Mouse (Mus musculus) left cerebral cortex, adult 2 months (tissue): ENCODE data around the gene Serac1. TPM values are rescaled to one million over a fixed set of nuclear protein-coding genes. Genes with fewer than 3 reads are reported as not detected.

Experiments
- DNase-seq, 2 experiments: peaks; one replicate each; pipeline ENCODE4 v3.0.0; 2021 to 2022; ENCODE audit warnings: low spot score in 2 of 2, mixed read lengths in 1 of 2; ENCODE audit errors: extremely low spot score in 1 of 2
- H3K27ac ChIP-seq: fragments of 200-600 bp; 2 replicates; pipeline ENCODE4 v1.8.1; 2022
- H3K4me3 ChIP-seq: fragments of 200-600 bp; 2 replicates; pipeline ENCODE4 v1.8.1; 2022
- CTCF ChIP-seq: fragments of 200-600 bp; IDR thresholded peaks from 2 replicates; pipeline ENCODE4 v1.8.1; 2022; ENCODE audit warnings: antibody characterized with exemption, mild to moderate bottlenecking, moderate library complexity
- intact Hi-C: fragments of 180-260 bp; cut with DNase I; formaldehyde crosslinking; loops from one replicate; pipeline ENCODE4 v1.15.1; 2025
- long read RNA-seq, 2 experiments: library from polyadenylated mRNA; stranded (forward); transcript quantifications; one replicate each; pipeline ENCODE4 v2.0.0; 2021; ENCODE audit warnings: borderline mapping rate in 2 of 2
- total RNA-seq, 2 experiments: library from RNA; stranded (reverse); gene quantifications; 2 replicates each; pipeline ENCODE4 v1.2.3; 2021

Serac1 gene
- total RNA-seq: 10 to 100 TPM; 17.5 to 17.7 TPM
- long read RNA-seq, experiment 1, full-length matches to known transcripts: 9 of 17 reads
- long read RNA-seq, experiment 1, partial matches to known transcripts: 0 of 17 reads
- long read RNA-seq, experiment 1, other reads (novel, unspliced or antisense): 8 of 17 reads
- long read RNA-seq, experiment 2, full-length matches to known transcripts: 9 of 20 reads
- long read RNA-seq, experiment 2, partial matches to known transcripts: 2 of 20 reads
- long read RNA-seq, experiment 2, other reads (novel, unspliced or antisense): 9 of 20 reads

DNA sequence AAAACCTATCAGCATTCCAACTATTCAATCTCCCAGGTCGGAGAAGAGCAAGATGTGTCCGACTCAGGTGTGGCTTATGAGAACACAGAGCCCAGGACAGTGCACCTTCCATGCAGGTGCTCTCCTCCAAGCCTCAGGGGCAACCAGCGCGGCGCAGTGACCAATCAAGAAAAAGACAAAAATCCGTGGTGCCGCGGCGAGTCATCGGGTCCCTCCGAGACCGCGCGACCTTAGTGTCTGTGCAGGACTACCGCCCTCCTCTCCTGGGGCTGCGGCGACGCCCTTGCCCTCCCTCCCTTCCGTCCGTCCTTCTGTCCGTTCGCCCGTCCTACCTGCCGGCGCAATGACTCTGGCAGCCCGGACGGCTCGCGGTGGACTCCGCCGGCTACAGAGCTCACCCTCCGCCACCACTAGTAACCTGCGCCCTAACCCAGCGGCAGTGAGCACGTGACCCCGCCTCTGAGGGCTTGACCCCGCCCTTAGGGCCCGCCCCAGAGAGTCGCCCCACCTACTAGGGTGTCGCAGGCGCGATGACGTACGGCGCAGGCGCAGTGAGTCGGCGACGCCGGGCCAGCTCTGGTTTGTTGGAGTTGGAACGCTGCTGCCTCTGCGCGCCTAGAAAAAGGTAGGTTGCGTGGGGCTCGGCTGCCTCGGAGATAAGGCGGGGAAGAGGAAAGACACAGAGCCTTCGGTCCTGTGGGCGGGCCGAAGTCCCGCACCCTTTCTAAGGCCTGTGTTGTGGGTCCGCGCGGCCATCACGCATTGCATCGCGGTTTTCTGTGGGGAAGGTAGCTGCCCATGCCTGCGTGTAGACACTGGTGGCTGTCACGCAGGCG, at the start of gene Serac1, which contains the start of gene Gtf2h5:
Gene Serac1, minus strand, starts transcription at position 455 of the 836 bp plus-strand sequence.
Gene Gtf2h5, plus strand, starts transcription at position 500 of the 836 bp plus-strand sequence.
- DNase-seq: peak; percentile 98 to 99
- intact Hi-C loops: no loop called here

GRCm38 (mm10) chr17:6128039-6128438, 48.5 kb upstream of the Serac1 start:
- Histone ChIP-seq H3K27ac (no peak overlapping the region), H3K4me3 (no peak overlapping the region)
- DNase-seq: no peak
- intact Hi-C loops: no loop called here
- no peak for TF ChIP-seq CTCF

More for the DNA sequence above, at the start of gene Serac1, which contains the start of gene Gtf2h5:
- Histone ChIP-seq H3K4me3 (peak within 1 kb of the TSS; percentile 99), H3K27ac (peak within 1 kb of the TSS; percentile 83)
- TF ChIP-seq CTCF: no peak; the same call in 1 of the 2 replicates

DNA sequence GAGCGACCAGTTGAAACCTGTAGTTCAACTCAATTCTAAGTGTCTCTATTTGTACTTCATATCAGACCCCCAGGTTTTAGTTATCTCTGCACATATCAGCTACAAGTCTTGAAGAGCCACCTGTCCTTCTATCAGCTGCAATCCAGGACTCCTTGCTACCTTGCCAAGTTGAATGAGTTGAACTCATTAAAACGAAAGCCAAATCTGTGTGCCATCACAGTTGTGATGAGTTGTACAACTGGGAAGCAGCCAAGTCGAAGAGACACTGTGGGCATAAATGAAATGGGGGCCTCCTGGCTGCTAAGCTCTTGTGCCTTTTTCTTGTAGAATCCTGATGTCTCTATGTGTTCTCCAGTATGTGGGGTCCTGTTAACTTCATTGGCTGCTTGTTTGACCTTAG, 45.9 kb upstream of the Serac1 start:
- no peak for TF ChIP-seq CTCF
- no peak overlapping the region for H3K4me3 ChIP-seq
- no peak overlapping the region for H3K27ac ChIP-seq
- DNase-seq: no peak
- intact Hi-C loops: no loop called here

- no peak overlapping the region for H3K4me3 ChIP-seq
- TF ChIP-seq CTCF: no peak
- H3K27ac ChIP-seq: no peak overlapping the region
- DNase-seq: no peak
- intact Hi-C loops: no loop called here
Measured at GRCm38 (mm10) chr17:6123776-6124175, 44.2 kb upstream of the Serac1 start.

DNA sequence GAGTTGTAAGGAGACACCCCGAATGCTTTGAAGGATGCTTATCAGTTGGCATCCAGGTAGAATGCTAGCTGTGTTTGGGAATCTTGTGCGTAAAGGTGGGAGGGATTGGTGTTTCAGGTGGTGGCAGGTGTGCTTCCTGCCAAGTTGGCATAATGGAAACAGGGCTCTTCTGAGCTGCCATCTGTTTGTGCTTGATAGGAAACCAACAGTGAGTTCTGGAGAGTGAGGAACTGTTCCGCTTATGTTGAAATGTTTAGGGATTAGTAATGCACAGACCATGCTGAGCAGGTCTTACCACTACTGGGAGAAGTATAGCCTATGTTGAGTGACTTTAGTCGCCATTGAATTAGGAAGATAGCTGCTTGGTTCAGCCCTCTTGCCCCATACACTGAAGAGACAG, 39.3 kb upstream of the Serac1 start:
- Histone ChIP-seq H3K27ac (no peak overlapping the region), H3K4me3 (no peak overlapping the region)
- intact Hi-C loops: no loop called here

GRCm38 (mm10) chr17:6117917-6118316, 38.4 kb upstream of the Serac1 start:
- no peak overlapping the region for H3K4me3 ChIP-seq
- H3K27ac ChIP-seq: no peak overlapping the region
- no peak for TF ChIP-seq CTCF
- DNase-seq: no peak
- intact Hi-C loops: no loop called here

More for the DNA sequence above, 39.3 kb upstream of the Serac1 start:
- TF ChIP-seq CTCF: no peak
- DNase-seq: no peak

GRCm38 (mm10) chr17:6117148-6117725, 37.7 kb upstream of the Serac1 start:
- H3K27ac ChIP-seq: no peak overlapping the region
- H3K4me3 ChIP-seq: no peak overlapping the region
- intact Hi-C loops: no loop called here
- TF ChIP-seq CTCF: no peak
- DNase-seq: no peak

DNA sequence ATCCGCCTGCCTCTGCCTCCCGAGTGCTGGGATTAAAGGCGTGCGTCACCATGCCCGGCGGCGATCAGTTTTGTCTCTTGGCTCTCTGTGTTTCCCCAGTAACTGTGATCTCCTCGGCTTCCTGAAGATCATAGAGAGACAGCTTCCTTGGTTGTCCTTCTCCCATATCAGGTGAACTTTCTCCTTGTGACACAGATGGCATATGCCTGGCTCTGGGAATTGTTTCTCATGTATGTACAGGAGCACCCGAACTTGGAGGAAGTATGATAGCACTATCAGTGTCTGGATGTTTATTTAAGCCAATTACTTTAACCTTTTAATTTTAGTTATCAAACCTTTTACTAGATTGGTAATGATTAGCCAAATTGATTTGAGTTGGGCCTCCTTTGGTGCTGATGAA, 35.5 kb upstream of the Serac1 start:
- DNase-seq: no peak
- intact Hi-C loops: no loop called here
- no peak for TF ChIP-seq CTCF
- H3K27ac ChIP-seq: no peak overlapping the region
- no peak overlapping the region for H3K4me3 ChIP-seq

DNA sequence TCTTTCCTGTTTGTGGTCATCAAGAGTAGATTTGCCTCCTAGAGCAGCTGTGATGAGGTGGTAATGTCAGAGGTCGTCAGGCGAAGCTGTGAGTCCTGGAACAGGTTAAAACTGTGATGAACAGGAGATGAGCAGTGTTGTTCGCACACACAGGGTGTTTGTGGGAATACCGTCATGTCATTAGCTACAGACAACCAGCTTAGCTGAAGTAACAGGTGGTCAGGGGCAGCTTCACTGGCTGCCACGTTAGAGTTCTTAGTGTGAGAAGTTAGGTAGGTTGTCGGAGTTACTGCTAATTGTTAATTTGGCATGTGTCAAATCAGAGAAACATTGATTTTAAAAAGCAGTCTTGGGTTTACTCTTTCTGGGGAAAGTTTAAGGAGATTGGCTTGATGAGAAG, 34.1 kb upstream of the Serac1 start:
- TF ChIP-seq CTCF: no peak
- intact Hi-C loops: no loop called here

GRCm38 (mm10) chr17:6110956-6111355, 31.4 kb upstream of the Serac1 start:
- Histone ChIP-seq H3K4me3 (no peak overlapping the region), H3K27ac (no peak overlapping the region)
- intact Hi-C loops: no loop called here
- no peak for DNase-seq
- TF ChIP-seq CTCF: peak; percentile 53

More for the DNA sequence above, 34.1 kb upstream of the Serac1 start:
- Histone ChIP-seq H3K4me3 (no peak overlapping the region), H3K27ac (no peak overlapping the region)
- no peak for DNase-seq

DNA sequence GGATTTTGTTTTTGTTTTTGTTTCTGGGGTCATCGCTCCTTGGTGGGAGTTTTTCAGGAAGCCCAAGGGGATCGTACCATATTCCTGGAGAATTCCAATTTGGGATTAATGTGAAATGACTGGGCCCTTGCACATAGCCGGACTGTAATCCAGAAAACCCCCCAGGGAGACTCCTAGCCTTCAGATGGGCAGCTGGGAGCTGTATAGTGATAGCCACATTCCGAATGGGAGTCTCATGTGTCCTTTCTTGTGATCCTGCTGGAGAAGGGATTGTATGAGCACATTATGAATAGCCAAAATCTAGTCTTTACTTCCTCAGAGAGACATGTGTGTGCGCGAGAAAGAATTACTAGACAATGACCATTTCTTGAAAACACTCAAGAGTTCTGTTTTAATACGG, 28.6 kb upstream of the Serac1 start:
- Histone ChIP-seq H3K4me3 (peak overlapping the region; percentile 88), H3K27ac (peak overlapping the region; percentile 87; the same call in 1 of the 2 replicates)
- intact Hi-C loops: loop anchor here (5.0 kb wide), 3 partner anchors 64 to 99 kb away; no protein-coding TSS in a partner anchor
- TF ChIP-seq CTCF: no peak
- no peak for DNase-seq
